Mouse (Mus musculus) liver, adult 2 months (tissue): Measurements from ENCODE around the gene Sds.

Source experiments
- CTCF ChIP-seq: fragments of 200-500 bp; IDR thresholded peaks from 2 replicates; pipeline ENCODE4 v1.5.1; 2011; ENCODE audit warnings: low read depth, low read length, control low read depth
- POLR2A ChIP-seq: fragments of 200-500 bp; IDR thresholded peaks from 2 replicates; pipeline ENCODE4 v1.6.1; 2011; ENCODE audit warnings: low read length, control low read depth; ENCODE audit not compliant: insufficient read depth; ENCODE audit errors: extremely low read depth

DNA sequence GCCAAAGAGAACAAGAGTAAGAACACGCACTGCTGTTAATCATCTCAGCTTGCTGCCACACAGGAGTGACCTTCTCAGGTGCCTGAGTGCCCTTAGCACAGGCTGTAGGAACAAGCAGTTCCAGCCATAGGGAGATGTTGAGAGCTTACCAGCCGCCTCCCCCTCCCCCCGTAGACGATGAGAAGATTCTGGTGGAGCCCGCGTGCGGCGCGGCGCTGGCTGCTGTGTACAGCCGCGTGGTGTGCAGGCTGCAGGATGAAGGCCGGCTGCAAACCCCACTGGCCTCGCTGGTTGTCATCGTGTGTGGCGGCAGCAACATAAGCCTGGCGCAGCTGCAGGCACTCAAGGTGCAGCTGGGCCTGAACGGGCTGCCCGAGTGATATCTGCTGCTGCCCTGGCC, 7.1 kb downstream of the Sds start:
- TF ChIP-seq CTCF, result no peak
- TF ChIP-seq POLR2A, result no peak
